Mouse (Mus musculus) neural tube, embryonic 14.5 days (tissue): ENCODE results near the gene Olfr312. TPM values are rescaled to one million over a fixed set of nuclear protein-coding genes. Genes with fewer than 3 reads are reported as not detected.
"Not testable (repeated sequence)": the region's sequence is repeated elsewhere in the genome, so short reads cannot be mapped to it uniquely, and the experiment has no call there.

Source experiments
- ATAC-seq: fragments of 200-750 bp; cut with Nextera tagmentation; 2 replicates; pipeline ENCODE4 v1.8.0; 2017; ENCODE audit warnings: low read depth, mild to moderate bottlenecking, moderate TSS enrichment, moderate library complexity
- H3K27ac ChIP-seq: fragments of 300-500 bp; sonication (generic); 2 replicates; pipeline ENCODE4 v1.5.1; 2014; ENCODE audit warnings: low read depth, mild to moderate bottlenecking, control low read depth, low read length, moderate library complexity, mixed read lengths
- H3K27me3 ChIP-seq: fragments of 300-500 bp; sonication (generic); 2 replicates; pipeline ENCODE4 v1.6.1; 2014; ENCODE audit warnings: low read length; ENCODE audit not compliant: control insufficient read depth, insufficient read depth
- H3K36me3 ChIP-seq: fragments of 300-500 bp; sonication (generic); 2 replicates; pipeline ENCODE4 v1.6.1; 2014; ENCODE audit warnings: low read length, mixed read lengths; ENCODE audit not compliant: control insufficient read depth, insufficient read depth
- H3K4me1 ChIP-seq: fragments of 300-500 bp; sonication (generic); 2 replicates; pipeline ENCODE4 v1.6.1; 2014; ENCODE audit warnings: low read length; ENCODE audit not compliant: control insufficient read depth, insufficient read depth
- H3K4me2 ChIP-seq: fragments of 300-500 bp; sonication (generic); 2 replicates; pipeline ENCODE4 v1.6.1; 2014; ENCODE audit warnings: mild to moderate bottlenecking, low read depth, low read length, control low read depth
- H3K4me3 ChIP-seq: fragments of 300-500 bp; sonication (generic); 2 replicates; pipeline ENCODE4 v1.5.1; 2014; ENCODE audit warnings: low read depth, low read length, control low read depth, mixed read lengths
- H3K9ac ChIP-seq: fragments of 300-500 bp; sonication (generic); replicated peaks from 2 replicates; pipeline ENCODE4 v1.6.1; 2014; ENCODE audit warnings: low read depth, mild to moderate bottlenecking, control low read depth, low read length, mixed read lengths
- H3K9me3 ChIP-seq: fragments of 300-500 bp; sonication (generic); 2 replicates; pipeline ENCODE4 v1.6.1; 2016; ENCODE audit warnings: low read length; ENCODE audit not compliant: control insufficient read depth
- WGBS: fragments of 180-500 bp; shearing (Covaris S2); extraction: QIAGEN DNeasy Blood & Tissue Kit; methylation state at CpG from one replicate; pipeline ENCODE4 v1.1.7; 2014; 5-methylcytosine and 5-hydroxymethylcytosine counted together
- polyA plus RNA-seq: library from polyadenylated mRNA; unstranded; fragments of >200 nt; fragmentation: Nextera tagmentation; extraction: Ambion mirVana; gene quantifications from 2 replicates; pipeline ENCODE4 v1.2.1, GENCODE M21; 2014

Gene Olfr312
- polyA plus RNA-seq, 1 experiment from 2014 or later, result not detected

- not testable (repeated sequence) for H3K4me3 ChIP-seq, H3K4me2 ChIP-seq, ATAC-seq, H3K9ac ChIP-seq, H3K4me1 ChIP-seq, H3K36me3 ChIP-seq, H3K27me3 ChIP-seq, H3K27ac ChIP-seq, H3K9me3 ChIP-seq
- 91% methylated on average over 3 of the region's 3 CpGs for WGBS
Measured at GRCm38 (mm10) chr11:58832541-58832940, 3.5 kb downstream of the Olfr312 start.

DNA sequence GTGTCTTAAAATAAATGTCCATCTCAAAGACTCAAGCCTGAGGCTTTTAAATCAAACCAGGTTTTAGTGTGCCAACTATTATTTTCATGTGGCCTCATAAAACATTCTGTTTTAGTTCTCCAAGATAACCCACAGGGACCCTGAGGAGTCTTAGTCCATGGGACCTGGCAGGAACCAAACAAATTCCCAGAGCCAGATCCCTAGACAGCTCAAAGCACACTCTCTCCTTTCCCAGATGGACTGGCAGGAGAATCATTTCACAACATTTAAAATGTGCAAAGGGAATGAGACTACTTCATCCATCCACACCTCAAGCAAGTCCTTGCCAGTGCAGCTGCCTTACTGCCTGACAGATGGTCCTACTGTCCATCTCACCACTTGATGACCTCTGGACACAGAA lies 9.9 kb downstream of the Olfr312 start, which contains the start of gene Olfr311:
TSS of gene Olfr311 (plus strand) at position 301 of the 400 bp plus-strand sequence.
- not testable (repeated sequence) for H3K4me1 ChIP-seq, H3K9me3 ChIP-seq, H3K9ac ChIP-seq, H3K36me3 ChIP-seq, H3K27ac ChIP-seq, H3K4me2 ChIP-seq, H3K27me3 ChIP-seq, ATAC-seq, H3K4me3 ChIP-seq

DNA sequence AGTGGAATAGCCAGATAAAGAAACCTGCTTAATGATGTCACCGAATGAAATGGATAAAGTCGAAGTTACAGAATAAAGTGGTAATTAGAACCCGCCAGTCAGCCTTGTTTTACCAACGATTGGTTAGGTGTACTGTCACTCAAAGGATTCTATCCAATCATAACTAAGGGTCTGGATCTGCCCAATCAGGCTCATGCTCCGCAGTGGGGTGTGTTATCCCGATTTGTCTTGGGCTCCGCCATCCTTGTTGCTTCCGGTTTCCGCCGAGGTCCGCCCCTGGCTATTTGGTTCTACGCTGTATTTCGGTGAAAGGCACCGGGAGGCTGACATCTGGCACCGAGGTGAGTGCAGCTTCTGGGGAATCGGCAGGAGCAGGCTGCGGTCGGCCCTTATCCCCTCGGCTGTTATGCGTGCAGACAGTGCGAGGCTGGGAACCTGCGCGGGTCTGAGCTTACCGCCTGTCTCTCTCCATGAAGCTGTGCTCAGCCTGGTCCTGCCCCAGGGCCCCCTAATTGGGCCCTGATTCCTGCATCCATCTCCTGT lies 18.0 kb downstream of the Olfr312 start, which contains the start of gene Gm12258:
TSS of gene Gm12258 (plus strand) at position 240 of the 543 bp plus-strand sequence.
- Histone ChIP-seq H3K9ac (peak within 1 kb of the TSS; percentile 67), H3K27me3 (no peaks in the 10 kb centered on the region), H3K9me3 (no peaks in the 10 kb centered on the region), H3K4me1 (peaks cover 6% of the 10 kb centered on the region), H3K36me3 (peaks cover 10% of the 10 kb centered on the region; the same call in 1 of the 2 replicates), H3K4me3 (peak within 1 kb of the TSS; percentile 48), H3K4me2 (peak within 1 kb of the TSS; percentile 81), H3K27ac (peak within 1 kb of the TSS; percentile 62)
- WGBS, result under 1% methylated on average over 24 of the region's 24 CpGs
- peak; percentile 100 for ATAC-seq

DNA sequence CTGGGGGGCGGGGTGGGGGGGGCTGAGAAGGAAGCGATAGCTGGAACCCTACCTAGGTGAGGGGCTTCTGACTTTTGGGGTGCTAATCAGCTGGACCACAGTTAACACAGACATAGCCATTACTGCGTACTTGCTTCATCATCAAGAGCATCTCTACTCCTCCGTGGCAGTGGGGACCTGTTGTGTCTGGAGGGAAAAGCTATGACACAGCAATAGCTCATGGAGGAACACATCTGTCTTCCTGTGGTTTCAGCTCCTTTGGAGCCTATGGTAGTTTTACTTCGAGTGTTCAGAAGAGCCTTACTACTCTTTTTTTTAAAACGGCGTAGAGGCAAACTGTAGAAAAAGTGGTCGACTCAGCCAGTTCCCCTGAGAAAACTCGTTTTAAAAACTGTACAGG lies 18.6 kb downstream of the Olfr312 start:
- H3K4me2 ChIP-seq, result peak overlapping the region; percentile 81
- H3K9ac ChIP-seq, result peak overlapping the region; percentile 67
- H3K4me3 ChIP-seq, result peak overlapping the region; percentile 48
- H3K36me3 ChIP-seq, result peaks cover 14% of the 10 kb centered on the region; the same call in 1 of the 2 replicates
- peak overlapping the region; percentile 62; the same call in 1 of the 2 replicates for H3K27ac ChIP-seq
- ATAC-seq, result no peak; the same call in 1 of the 2 replicates
- 45% methylated on average over 9 of the region's 9 CpGs for whole genome bisulfite sequencing
- no peaks in the 10 kb centered on the region for H3K9me3 ChIP-seq
- no peaks in the 10 kb centered on the region for H3K27me3 ChIP-seq
- H3K4me1 ChIP-seq, result peaks cover 6% of the 10 kb centered on the region

DNA sequence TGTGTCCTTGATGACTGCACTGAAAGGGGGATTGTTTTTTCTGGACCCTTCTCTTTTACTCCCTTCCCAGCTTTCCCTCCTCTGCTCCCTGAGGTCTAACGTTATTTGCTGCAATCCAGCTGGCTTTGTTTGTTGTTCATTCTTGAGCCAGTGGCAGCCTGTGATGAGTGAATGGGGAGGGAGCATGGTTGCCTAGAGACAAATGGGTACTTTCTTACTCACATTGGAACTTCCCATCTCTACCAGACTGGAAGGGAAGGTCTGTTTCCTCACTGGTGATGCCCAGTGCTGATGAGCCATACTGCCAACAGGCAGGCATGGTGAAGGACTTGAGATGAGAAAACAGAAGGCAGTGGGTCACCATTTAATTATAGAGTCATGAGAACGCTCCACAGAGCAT lies 20.7 kb downstream of the Olfr312 start:
- ATAC-seq, result no peak
- H3K4me2 ChIP-seq, result no peak overlapping the region
- no peak overlapping the region for H3K9ac ChIP-seq
- no peaks in the 10 kb centered on the region for H3K27me3 ChIP-seq
- peaks cover 25% of the 10 kb centered on the region; the same call in 1 of the 2 replicates for H3K36me3 ChIP-seq
- H3K4me1 ChIP-seq, result peaks cover 6% of the 10 kb centered on the region
- H3K27ac ChIP-seq, result no peak overlapping the region
- H3K4me3 ChIP-seq, result no peak overlapping the region
- no peaks in the 10 kb centered on the region for H3K9me3 ChIP-seq
- WGBS, result 61% methylated on average over 2 of the region's 2 CpGs

- 94% methylated on average over 8 of the region's 8 CpGs for WGBS
- H3K4me1 ChIP-seq, result no peaks in the 10 kb centered on the region
- no peak overlapping the region for H3K27ac ChIP-seq
- no peak for ATAC-seq
- H3K36me3 ChIP-seq, result peaks cover 45% of the 10 kb centered on the region
- no peak overlapping the region for H3K4me3 ChIP-seq
- no peak overlapping the region for H3K9ac ChIP-seq
- H3K4me2 ChIP-seq, result no peak overlapping the region
- H3K27me3 ChIP-seq, result no peaks in the 10 kb centered on the region
- peaks cover 11% of the 10 kb centered on the region for H3K9me3 ChIP-seq
Measured at GRCm38 (mm10) chr11:58860744-58861143, 31.7 kb downstream of the Olfr312 start.

DNA sequence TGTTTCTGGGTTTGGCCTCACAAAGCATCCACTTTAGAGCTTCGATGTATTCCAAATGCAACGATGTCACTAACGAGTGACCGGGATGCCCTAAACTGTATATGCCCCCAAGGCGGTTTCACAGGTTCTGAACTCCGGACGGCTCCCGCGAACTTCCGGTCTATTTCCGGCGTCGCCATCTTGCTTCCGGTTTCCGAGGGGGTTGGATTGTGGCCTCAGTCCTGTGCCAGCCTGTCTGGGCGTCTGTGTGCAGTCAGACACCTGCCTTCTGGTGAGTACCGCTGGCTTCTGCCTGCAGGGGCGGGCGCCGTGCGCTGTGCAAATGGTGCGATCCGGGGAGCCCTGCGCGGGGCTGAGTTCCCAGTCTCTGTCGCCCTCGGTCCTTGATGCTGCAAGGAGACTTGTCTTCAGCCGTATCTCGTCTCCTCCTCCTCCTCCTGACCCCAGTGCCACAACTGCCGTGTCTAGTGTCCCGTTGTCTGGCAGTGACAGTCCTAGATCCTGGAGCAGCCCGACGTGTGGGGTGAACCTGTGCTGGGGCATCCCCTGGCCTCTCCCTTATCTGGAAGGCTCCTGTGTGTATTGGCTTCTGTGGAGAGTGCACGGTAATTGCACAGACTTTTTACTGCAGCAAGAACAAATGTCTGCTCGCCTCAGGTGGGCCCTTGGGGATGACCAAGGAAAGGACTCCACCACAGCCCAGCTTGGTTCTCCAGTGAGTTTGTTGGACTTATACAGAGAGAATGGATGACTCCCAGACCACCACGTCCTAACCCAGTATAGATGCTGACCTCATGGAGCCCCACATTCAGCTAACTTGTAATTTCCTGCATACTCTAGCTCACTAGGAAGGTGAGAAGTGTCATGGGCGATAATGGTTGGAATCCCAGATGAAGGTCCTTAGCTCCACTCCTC lies 38.3 kb downstream of the Olfr312 start, which contains the start of gene 2810021J22Rik:
TSS of gene 2810021J22Rik (plus strand) at position 178 of the 915 bp plus-strand sequence.
- Histone ChIP-seq H3K36me3 (0 out of 2 replicates have a peak, but pooled peaks cover 3% of the 10 kb centered on the region), H3K9ac (peak within 1 kb of the TSS; percentile 87), H3K4me2 (peak within 1 kb of the TSS; percentile 78), H3K27me3 (no peaks in the 10 kb centered on the region), H3K4me1 (peaks cover 20% of the 10 kb centered on the region; the same call in 1 of the 2 replicates), H3K4me3 (peak within 1 kb of the TSS; percentile 70), H3K27ac (peak within 1 kb of the TSS; percentile 87), H3K9me3 (no peaks in the 10 kb centered on the region)
- 8% methylated on average over 37 of the region's 37 CpGs for WGBS
- ATAC-seq, result peak; percentile 94

DNA sequence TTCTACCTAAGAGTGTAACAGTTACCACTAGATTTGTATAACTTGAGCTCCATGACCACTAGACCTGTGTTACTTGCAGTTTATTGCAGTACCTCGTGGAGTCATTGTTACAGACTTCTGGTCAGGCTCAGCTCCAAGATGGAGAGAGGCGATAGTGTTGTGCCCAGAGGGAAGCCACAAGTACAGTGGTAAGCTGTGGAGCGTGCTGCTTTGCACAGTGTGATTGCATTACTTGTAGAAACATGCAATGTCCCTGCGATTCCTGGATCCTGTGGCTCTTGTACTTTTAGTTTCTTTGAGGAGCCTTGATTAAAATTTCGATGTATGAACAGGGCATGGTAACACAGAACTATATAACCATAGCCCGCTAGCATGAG lies 38.9 kb downstream of the Olfr312 start:
- peak overlapping the region; percentile 87; the same call in 1 of the 2 replicates for H3K9ac ChIP-seq
- ATAC-seq, result no peak
- peaks cover 20% of the 10 kb centered on the region; the same call in 1 of the 2 replicates for H3K4me1 ChIP-seq
- peak overlapping the region; percentile 78 for H3K4me2 ChIP-seq
- H3K4me3 ChIP-seq, result peak overlapping the region; percentile 70
- 65% methylated on average over 6 of the region's 6 CpGs for WGBS
- H3K36me3 ChIP-seq, result 0 out of 2 replicates have a peak, but pooled peaks cover 3% of the 10 kb centered on the region
- peak overlapping the region; percentile 87 for H3K27ac ChIP-seq
- H3K9me3 ChIP-seq, result no peaks in the 10 kb centered on the region
- H3K27me3 ChIP-seq, result no peaks in the 10 kb centered on the region
